Mouse (Mus musculus): Measurements from ENCODE around the gene D630023F18Rik. TPM values are rescaled to one million over a fixed set of nuclear protein-coding genes. Genes with fewer than 3 reads are reported as not detected.

Gene D630023F18Rik
- polyA plus RNA-seq (2016; fragmentation: Nextera tagmentation; extraction: Ambion mirVana) = 0.21 and 0.30 TPM in 2 replicates

DNA sequence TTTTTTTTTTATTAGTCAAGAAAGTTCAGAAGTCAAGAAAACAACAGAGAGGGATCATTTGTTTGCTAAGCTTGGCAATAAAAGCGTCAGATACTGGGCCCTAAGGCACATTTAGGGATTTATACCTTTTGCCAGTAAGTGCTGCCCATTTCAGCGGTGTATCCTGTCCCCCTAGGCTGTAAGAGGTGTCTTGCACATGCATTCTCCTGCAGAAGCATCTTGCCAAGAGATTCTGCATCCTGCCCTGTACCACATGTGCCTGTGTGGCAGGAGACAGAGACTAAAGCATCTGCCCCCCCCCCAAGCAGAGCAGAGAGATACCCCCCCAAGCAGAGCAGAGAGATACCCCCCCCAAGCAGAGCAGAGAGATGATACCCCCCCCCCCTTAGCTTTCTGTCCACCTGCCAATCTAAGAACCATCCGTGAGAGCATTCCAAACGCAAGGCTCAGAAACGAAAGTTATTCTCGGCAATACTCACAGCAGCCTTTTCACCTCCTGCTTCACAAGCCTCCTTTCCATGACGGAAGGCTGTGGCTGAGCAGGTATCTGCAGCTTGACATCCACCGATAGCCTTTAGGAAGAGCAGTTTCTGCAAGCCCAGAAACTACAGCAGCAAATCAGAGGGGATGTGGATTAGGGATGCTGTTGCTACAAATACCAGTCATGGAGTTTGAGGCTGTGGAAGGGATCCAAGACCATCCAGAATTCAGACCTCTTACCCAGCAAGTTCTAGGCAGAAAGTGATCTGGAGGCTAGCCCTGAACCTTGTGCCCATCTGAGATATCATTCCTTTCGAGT lies at the start of gene D630023F18Rik:
TSS of gene D630023F18Rik (minus strand) at position 641 of the 799 bp plus-strand sequence.
- 32% methylated on average over 9 of the region's 9 CpGs for WGBS
- DNase-seq (ENCODE audit: low spot score) = no peak
- H3K4me3 ChIP-seq = peak within 1 kb of the TSS; percentile 36
- no peaks in the 10 kb centered on the region for H3K9me3 ChIP-seq
- no peaks in the 10 kb centered on the region for H3K36me3 ChIP-seq
- H3K4me1 ChIP-seq (replicated peaks) = peaks cover 6% of the 10 kb centered on the region
- H3K27me3 ChIP-seq (ENCODE audit: insufficient read depth, poor library complexity, severe bottlenecking) = no peaks in the 10 kb centered on the region
- no peak within 1 kb of the TSS for H3K27ac ChIP-seq

DNA sequence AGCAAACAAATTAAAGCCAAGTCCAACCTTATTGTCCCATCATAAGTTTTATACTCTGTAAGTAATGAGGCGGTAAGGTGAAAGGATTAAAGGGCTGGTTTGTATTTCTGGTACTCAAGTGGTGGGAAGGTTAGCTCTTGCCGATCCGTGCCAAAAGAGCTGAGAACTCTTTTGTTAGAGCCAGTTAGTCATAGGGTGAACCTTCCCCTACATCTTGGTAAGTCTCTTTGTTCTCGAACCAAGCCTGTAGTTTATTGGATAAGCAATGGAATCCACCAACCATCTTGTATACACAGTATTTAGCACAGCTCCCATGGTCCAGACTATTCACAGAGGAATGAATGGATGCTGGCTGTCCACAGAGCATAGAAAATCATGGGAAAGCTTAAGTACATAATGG lies 48.6 kb upstream of the D630023F18Rik start:
- peaks cover 13% of the 10 kb centered on the region for H3K4me1 ChIP-seq (replicated peaks)
- H3K27ac ChIP-seq = no peak overlapping the region
- H3K36me3 ChIP-seq = peaks cover 86% of the 10 kb centered on the region
- no peak for DNase-seq (ENCODE audit: low spot score)
- 85% methylated on average over 4 of the region's 4 CpGs for WGBS
- H3K27me3 ChIP-seq (ENCODE audit: insufficient read depth, poor library complexity, severe bottlenecking) = no peaks in the 10 kb centered on the region
- no peaks in the 10 kb centered on the region for H3K9me3 ChIP-seq
- no peak overlapping the region for H3K4me3 ChIP-seq

DNA sequence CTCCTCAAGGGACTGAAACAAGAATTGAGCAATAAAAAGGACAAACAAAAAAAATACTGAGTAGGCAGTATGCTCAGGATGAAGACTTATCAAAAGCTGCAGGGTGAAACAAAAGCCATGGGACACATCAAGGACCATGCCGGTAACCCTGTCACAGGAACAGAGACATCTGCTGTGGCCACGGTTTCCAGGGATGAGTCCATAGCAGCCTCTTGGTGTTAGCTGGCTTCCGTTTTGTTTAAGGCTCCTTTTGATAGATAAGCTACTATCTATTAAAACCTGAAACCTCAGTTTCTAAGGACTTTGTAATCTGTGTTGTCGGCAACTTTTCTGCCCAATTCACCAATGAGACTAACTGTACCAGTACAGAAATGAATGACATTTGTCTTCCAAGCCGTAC lies 46.9 kb upstream of the D630023F18Rik start:
- Histone ChIP-seq H3K9me3 (no peaks in the 10 kb centered on the region), H3K27me3 (ENCODE audit: insufficient read depth, poor library complexity, severe bottlenecking) (no peaks in the 10 kb centered on the region), H3K27ac (no peak overlapping the region), H3K4me1 (replicated peaks) (0 out of 2 replicates have a peak, but pooled peaks cover 2% of the 10 kb centered on the region), H3K4me3 (no peak overlapping the region), H3K36me3 (peaks cover 99% of the 10 kb centered on the region)
- 92% methylated on average over 5 of the region's 5 CpGs for WGBS
- DNase-seq (ENCODE audit: low spot score) = no peak

DNA sequence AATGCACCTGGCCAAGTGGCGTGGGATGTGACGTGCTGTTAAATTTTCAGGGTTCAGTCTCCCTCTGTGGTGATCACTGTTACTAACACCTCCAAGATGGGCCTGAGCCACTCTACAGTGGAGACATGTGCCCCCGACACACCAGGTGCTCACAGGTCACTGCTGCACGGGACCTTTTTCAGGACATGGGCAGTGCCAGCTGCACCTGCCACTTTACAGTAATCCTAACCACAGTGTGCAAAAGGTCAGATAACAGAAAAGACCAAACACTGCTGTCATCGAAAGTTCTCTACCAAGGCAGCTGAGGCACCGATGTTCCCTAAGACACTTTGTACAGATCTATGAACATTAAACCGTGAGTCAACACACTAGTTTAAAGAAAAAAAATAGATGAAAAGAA lies 46.5 kb upstream of the D630023F18Rik start:
- no peaks in the 10 kb centered on the region for H3K9me3 ChIP-seq
- WGBS = 93% methylated on average over 7 of the region's 7 CpGs
- no peak overlapping the region for H3K27ac ChIP-seq
- H3K4me1 ChIP-seq (replicated peaks) = 0 out of 2 replicates have a peak, but pooled peaks cover 2% of the 10 kb centered on the region
- H3K27me3 ChIP-seq (ENCODE audit: insufficient read depth, poor library complexity, severe bottlenecking) = no peaks in the 10 kb centered on the region
- DNase-seq (ENCODE audit: low spot score) = no peak
- H3K4me3 ChIP-seq = no peak overlapping the region
- H3K36me3 ChIP-seq = peaks cover 100% of the 10 kb centered on the region

DNA sequence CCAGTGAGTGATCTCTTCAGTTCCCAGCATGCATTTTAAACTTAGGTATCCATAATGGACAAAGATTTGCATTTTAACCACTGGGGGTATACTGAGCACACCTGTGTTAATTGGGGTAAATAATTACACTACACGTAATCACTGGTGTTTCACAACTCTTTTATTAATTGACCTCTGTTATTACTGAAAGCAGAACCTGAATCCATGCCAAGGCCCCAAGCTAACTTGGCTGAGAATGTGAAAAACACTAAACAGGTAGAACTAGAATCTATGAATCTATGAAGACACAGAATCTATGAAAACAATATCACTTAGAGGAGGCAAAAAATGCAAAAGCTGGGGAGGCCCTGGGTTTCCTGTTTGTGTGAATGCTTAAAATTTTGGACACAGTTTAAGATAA lies 44.5 kb upstream of the D630023F18Rik start:
- Histone ChIP-seq H3K27ac (no peak overlapping the region), H3K4me3 (no peak overlapping the region), H3K27me3 (ENCODE audit: insufficient read depth, poor library complexity, severe bottlenecking) (no peaks in the 10 kb centered on the region), H3K36me3 (peaks cover 99% of the 10 kb centered on the region), H3K4me1 (replicated peaks) (0 out of 2 replicates have a peak, but pooled peaks cover under 1% of the 10 kb centered on the region), H3K9me3 (no peaks in the 10 kb centered on the region)
- DNase-seq (ENCODE audit: low spot score) = no peak
- WGBS = 91% methylated on average over 1 of the region's 1 CpGs

DNA sequence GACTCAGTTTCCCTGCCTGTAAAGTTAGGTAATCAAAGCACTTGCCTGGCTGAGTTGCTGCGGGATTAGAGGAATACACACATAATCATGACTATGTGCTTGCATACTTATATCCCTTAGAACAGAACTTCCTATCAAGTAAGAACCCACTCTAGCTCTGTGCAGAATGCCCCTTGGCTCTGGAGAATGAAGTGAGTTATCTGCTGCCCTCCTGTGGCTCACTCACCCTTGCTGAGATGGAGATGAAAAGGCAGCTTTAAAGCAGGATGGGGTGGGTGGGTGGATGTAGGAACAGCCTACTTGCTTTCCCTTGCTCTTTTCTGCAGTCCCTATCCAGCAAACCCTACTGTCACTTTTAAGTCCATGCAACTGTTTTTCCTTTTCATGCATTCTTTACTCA lies 39.2 kb upstream of the D630023F18Rik start:
- 98% methylated on average over 1 of the region's 1 CpGs for WGBS
- H3K36me3 ChIP-seq = peaks cover 98% of the 10 kb centered on the region
- no peak overlapping the region for H3K4me3 ChIP-seq
- no peaks in the 10 kb centered on the region for H3K9me3 ChIP-seq
- H3K4me1 ChIP-seq (replicated peaks) = no peaks in the 10 kb centered on the region
- no peaks in the 10 kb centered on the region for H3K27me3 ChIP-seq (ENCODE audit: insufficient read depth, poor library complexity, severe bottlenecking)
- no peak overlapping the region for H3K27ac ChIP-seq
- no peak for DNase-seq (ENCODE audit: low spot score)

DNA sequence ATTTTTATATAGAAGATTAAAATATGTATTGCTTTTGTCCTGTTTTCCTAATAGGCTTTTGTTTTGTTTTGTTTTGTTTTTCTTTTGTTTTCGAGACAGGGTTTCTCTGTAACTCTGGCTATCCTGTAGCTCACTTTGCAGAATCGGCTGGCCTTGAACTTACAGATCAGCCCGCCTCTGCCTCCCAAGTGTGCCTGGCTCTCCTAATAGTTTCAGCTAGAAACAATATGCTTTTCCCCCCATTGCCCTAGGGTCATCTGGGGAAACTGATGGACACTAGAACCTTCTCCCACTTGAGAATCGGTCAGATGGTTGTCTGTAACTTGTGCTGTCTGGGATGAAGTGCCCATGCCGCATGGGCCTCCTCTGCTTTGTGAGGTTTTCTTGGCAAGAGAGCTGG lies 33.1 kb upstream of the D630023F18Rik start:
- WGBS = 94% methylated on average over 5 of the region's 5 CpGs
- Histone ChIP-seq H3K27ac (no peak overlapping the region), H3K27me3 (ENCODE audit: insufficient read depth, poor library complexity, severe bottlenecking) (no peaks in the 10 kb centered on the region), H3K4me3 (no peak overlapping the region), H3K36me3 (peaks cover 49% of the 10 kb centered on the region), H3K4me1 (replicated peaks) (no peaks in the 10 kb centered on the region), H3K9me3 (no peaks in the 10 kb centered on the region)
- DNase-seq (ENCODE audit: low spot score) = no peak

DNA sequence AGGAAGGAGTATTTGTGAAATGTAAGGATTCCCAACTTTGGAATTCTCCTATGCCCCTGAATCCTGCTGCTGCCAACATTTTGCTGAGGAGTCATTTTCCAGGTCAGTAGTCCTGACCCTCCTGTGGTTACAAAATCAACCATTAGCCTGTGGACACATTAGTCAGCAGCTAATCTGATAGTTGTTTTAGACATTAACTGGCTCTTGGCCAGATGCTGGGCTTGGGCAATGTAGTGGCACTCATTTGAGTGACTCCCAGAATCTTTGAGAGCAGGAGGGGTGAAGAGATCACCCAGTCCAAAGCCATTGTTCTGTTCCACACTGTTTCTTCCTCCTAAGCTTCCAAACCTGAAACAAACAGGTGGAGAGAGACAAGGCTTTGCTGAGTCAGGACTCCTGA lies 31.8 kb upstream of the D630023F18Rik start:
- no peak overlapping the region for H3K27ac ChIP-seq
- no peak for DNase-seq (ENCODE audit: low spot score)
- H3K27me3 ChIP-seq (ENCODE audit: insufficient read depth, poor library complexity, severe bottlenecking) = no peaks in the 10 kb centered on the region
- H3K36me3 ChIP-seq = peaks cover 36% of the 10 kb centered on the region
- no peak overlapping the region for H3K4me3 ChIP-seq
- H3K9me3 ChIP-seq = no peaks in the 10 kb centered on the region
- H3K4me1 ChIP-seq (replicated peaks) = no peaks in the 10 kb centered on the region

DNA sequence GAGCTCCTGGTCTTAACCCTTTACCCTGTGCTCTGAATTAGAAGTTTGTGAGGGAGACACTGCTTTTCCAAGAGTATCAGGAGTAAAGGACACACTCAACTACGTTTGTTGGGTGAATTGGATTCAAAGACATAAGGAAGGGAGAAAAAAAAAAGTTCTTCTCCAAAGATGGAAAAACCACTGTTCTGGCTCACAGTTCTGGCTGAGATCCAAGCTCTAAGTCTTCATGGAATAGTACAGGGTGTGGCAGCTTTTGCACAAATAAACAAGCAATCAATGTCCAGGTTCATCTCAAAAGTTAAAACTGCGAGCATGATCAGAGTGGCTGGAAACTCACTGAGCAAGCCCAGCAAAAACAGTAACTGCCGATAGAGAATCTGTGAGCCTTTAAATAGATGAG lies 25.0 kb upstream of the D630023F18Rik start:
- no peaks in the 10 kb centered on the region for H3K4me1 ChIP-seq (replicated peaks)
- H3K36me3 ChIP-seq = no peaks in the 10 kb centered on the region
- H3K4me3 ChIP-seq = no peak overlapping the region
- H3K9me3 ChIP-seq = no peaks in the 10 kb centered on the region
- no peaks in the 10 kb centered on the region for H3K27me3 ChIP-seq (ENCODE audit: insufficient read depth, poor library complexity, severe bottlenecking)
- no peak for DNase-seq (ENCODE audit: low spot score)
- no peak overlapping the region for H3K27ac ChIP-seq
- 86% methylated on average over 3 of the region's 3 CpGs for WGBS

DNA sequence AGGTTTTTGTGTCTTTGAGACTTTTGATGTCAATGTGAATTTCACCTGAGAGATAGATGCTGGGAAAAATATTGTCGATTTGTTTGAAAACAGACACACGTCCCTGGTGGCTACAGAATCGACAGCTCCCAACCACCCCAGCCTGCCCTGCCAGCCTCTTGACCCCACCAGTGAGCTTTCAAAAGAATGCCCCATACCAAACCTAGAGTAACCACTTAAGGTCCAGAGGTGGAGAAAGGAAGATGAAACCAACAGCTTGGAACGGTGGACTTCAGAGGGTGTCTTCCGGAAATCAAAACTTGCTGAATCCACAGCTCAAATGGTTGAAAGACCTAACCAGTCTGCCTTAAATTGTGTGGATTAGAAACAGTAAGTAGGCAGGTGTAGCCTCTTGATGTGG lies 24.3 kb upstream of the D630023F18Rik start:
- 90% methylated on average over 5 of the region's 5 CpGs for WGBS
- Histone ChIP-seq H3K9me3 (no peaks in the 10 kb centered on the region), H3K27ac (no peak overlapping the region), H3K4me3 (no peak overlapping the region), H3K27me3 (ENCODE audit: insufficient read depth, poor library complexity, severe bottlenecking) (no peaks in the 10 kb centered on the region), H3K36me3 (no peaks in the 10 kb centered on the region), H3K4me1 (replicated peaks) (no peaks in the 10 kb centered on the region)
- no peak for DNase-seq (ENCODE audit: low spot score)

DNA sequence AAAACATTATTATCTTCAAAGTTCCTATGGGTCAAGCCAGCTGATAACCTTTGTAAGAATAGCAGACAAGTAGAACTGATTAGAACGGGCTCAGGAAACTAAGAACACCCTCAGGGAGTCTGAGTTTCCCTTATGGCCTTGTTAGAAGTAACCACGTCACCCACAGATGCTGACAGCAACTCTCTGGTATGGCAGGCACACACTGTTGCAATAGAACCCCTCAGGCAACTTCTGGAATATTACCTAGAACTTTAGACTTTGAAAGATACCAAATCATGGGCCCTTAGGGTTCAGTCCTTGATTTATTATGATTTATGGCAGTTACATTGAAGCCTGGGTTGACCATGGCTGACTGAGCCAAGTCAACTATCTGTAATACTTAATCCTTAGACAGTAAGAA lies 23.6 kb upstream of the D630023F18Rik start:
- DNase-seq (ENCODE audit: low spot score) = no peak
- WGBS = 58% methylated on average over 2 of the region's 2 CpGs
- H3K4me3 ChIP-seq = no peak overlapping the region

DNA sequence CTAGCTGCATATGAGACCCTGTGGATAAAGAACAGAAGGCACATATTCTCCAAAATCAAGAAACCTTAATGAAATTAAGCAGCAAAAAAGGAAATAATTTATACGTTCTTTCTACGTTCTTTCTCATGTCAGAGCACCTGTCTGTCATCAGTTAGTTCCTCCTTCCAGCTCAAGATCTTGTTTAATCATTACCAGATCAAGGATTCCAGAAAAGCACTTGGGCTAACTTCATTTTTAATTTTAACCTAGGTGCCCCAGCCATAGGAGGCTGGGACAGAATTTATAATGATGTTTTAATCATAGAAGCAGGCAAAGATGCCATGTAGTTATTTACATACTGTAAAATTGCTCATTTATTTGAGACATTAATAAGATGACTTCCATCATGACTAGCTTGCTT lies 21.8 kb upstream of the D630023F18Rik start:
- Histone ChIP-seq H3K4me3 (no peak overlapping the region), H3K36me3 (no peaks in the 10 kb centered on the region), H3K27me3 (ENCODE audit: insufficient read depth, poor library complexity, severe bottlenecking) (no peaks in the 10 kb centered on the region), H3K27ac (no peak overlapping the region), H3K9me3 (no peaks in the 10 kb centered on the region), H3K4me1 (replicated peaks) (no peaks in the 10 kb centered on the region)
- DNase-seq (ENCODE audit: low spot score) = no peak
- WGBS = 89% methylated on average over 2 of the region's 2 CpGs

More for the DNA sequence above, 23.6 kb upstream of the D630023F18Rik start:
- H3K27me3 ChIP-seq (ENCODE audit: insufficient read depth, poor library complexity, severe bottlenecking) = no peaks in the 10 kb centered on the region
- H3K4me1 ChIP-seq (replicated peaks) = no peaks in the 10 kb centered on the region
- H3K27ac ChIP-seq = no peak overlapping the region
- H3K36me3 ChIP-seq = no peaks in the 10 kb centered on the region
- H3K9me3 ChIP-seq = no peaks in the 10 kb centered on the region

DNA sequence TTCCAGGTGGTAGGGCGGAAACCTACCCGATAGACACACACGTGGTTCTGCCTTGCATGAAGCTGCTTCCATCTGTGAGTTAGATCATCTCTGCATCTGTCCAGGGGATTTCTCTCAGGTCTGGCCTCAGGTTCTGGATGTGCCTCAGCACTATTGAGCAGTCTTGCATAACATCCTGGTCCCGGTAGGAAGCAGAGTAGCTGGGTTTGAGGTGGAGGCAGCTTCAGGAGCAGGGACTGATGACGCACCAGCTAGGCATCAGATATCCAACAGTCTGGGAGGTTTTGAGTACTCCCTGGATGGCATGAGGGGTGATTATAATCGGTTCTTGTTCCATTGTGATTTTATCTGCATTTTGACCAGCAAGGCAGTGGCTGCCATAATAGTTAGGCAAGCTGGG lies 14.5 kb upstream of the D630023F18Rik start:
- Histone ChIP-seq H3K9me3 (no peaks in the 10 kb centered on the region), H3K36me3 (no peaks in the 10 kb centered on the region), H3K27me3 (ENCODE audit: insufficient read depth, poor library complexity, severe bottlenecking) (no peaks in the 10 kb centered on the region), H3K27ac (no peak overlapping the region), H3K4me1 (replicated peaks) (no peaks in the 10 kb centered on the region), H3K4me3 (no peak overlapping the region)
- WGBS = 84% methylated on average over 6 of the region's 6 CpGs
- no peak for DNase-seq (ENCODE audit: low spot score)
